Mouse (Mus musculus) ES-Bruce4 (cell line): ENCODE data around the gene Htr2a. TPM values are rescaled to one million over a fixed set of nuclear protein-coding genes. Genes with fewer than 3 reads are reported as not detected.

Experiments used
- H3K27ac ChIP-seq: 2 replicates; pipeline ENCODE4 v1.5.1; 2012; ENCODE audit warnings: low read length, inconsistent platforms; ENCODE audit not compliant: insufficient read depth
- H3K27me3 ChIP-seq: 2 replicates; pipeline ENCODE4 v1.6.1; 2012; ENCODE audit warnings: mild to moderate bottlenecking, low read length, inconsistent platforms; ENCODE audit not compliant: control insufficient read depth, poor library complexity, insufficient read depth, severe bottlenecking
- H3K36me3 ChIP-seq: 2 replicates; pipeline ENCODE4 v1.6.1; 2012; ENCODE audit warnings: inconsistent platforms, mild to moderate bottlenecking, low read length, moderate library complexity; ENCODE audit not compliant: control insufficient read depth, poor library complexity, insufficient read depth, severe bottlenecking
- H3K4me1 ChIP-seq: one replicate; pipeline ENCODE4 v1.8.1; 2011; ENCODE audit warnings: low read length; ENCODE audit not compliant: control insufficient read depth, insufficient read depth
- H3K4me3 ChIP-seq: 2 replicates; pipeline ENCODE4 v1.5.1; 2011; ENCODE audit warnings: low read depth, mild to moderate bottlenecking, low read length
- H3K9ac ChIP-seq: 2 replicates; pipeline ENCODE4 v1.6.1; 2012; ENCODE audit warnings: low read depth, mild to moderate bottlenecking, inconsistent platforms; ENCODE audit not compliant: poor library complexity, severe bottlenecking
- H3K9me3 ChIP-seq: replicated peaks from 2 replicates; pipeline ENCODE4 v1.6.1; 2012; ENCODE audit warnings: mild to moderate bottlenecking, low read length, inconsistent platforms; ENCODE audit not compliant: control insufficient read depth, poor library complexity, insufficient read depth, severe bottlenecking
- CTCF ChIP-seq: IDR thresholded peaks from one replicate; pipeline ENCODE4 v1.8.1; 2011; ENCODE audit warnings: low read depth, low read length
- EP300 ChIP-seq: IDR thresholded peaks from 2 replicates; pipeline ENCODE4 v1.6.1; 2011; ENCODE audit warnings: low read depth, low read length; ENCODE audit not compliant: insufficient read depth
- POLR2A ChIP-seq: IDR thresholded peaks from one replicate; pipeline ENCODE4 v1.8.1; 2011; ENCODE audit warnings: low read length; ENCODE audit not compliant: insufficient read depth
- polyA plus RNA-seq: library from polyadenylated mRNA; stranded (reverse); fragments of >200 nt; gene quantifications from 2 replicates; pipeline ENCODE4 v1.2.4, GENCODE M21; 2011; ENCODE audit warnings: low read depth; ENCODE audit not compliant: missing spikeins, insufficient read depth, insufficient read length

Htr2a gene
- polyA plus RNA-seq, 1 experiment, result 0.10 TPM

- TF ChIP-seq POLR2A, result no peak
- no peak for TF ChIP-seq CTCF
- no peak for TF ChIP-seq EP300
- H3K9me3 ChIP-seq, result no peaks in the 10 kb centered on the region
- no peaks in the 10 kb centered on the region for H3K27me3 ChIP-seq
Measured at GRCm38 (mm10) chr14:74657227-74657626, 16.6 kb downstream of the Htr2a start.

GRCm38 (mm10) chr14:74659411-74659841 lies 18.8 kb downstream of the Htr2a start:
- Histone ChIP-seq H3K9ac (no peak overlapping the region), H3K4me3 (no peak overlapping the region), H3K4me1 (no peaks in the 10 kb centered on the region), H3K36me3 (no peaks in the 10 kb centered on the region), H3K9me3 (no peaks in the 10 kb centered on the region), H3K27me3 (no peaks in the 10 kb centered on the region), H3K27ac (no peak overlapping the region)
- TF ChIP-seq POLR2A (no peak), EP300 (no peak), CTCF (no peak)

More at GRCm38 (mm10) chr14:74657227-74657626, 16.6 kb downstream of the Htr2a start:
- Histone ChIP-seq H3K27ac (no peak overlapping the region), H3K4me1 (no peaks in the 10 kb centered on the region), H3K9ac (no peak overlapping the region), H3K4me3 (no peak overlapping the region), H3K36me3 (no peaks in the 10 kb centered on the region)

GRCm38 (mm10) chr14:74672137-74673019 lies 31.7 kb downstream of the Htr2a start:
- no peaks in the 10 kb centered on the region; the same call in 1 of the 2 replicates for H3K27me3 ChIP-seq
- no peaks in the 10 kb centered on the region for H3K4me1 ChIP-seq
- H3K9me3 ChIP-seq, result no peaks in the 10 kb centered on the region
- no peak overlapping the region for H3K27ac ChIP-seq
- H3K36me3 ChIP-seq, result no peaks in the 10 kb centered on the region
- TF ChIP-seq EP300 (no peak), CTCF (no peak), POLR2A (no peak)
- H3K4me3 ChIP-seq, result no peak overlapping the region
- H3K9ac ChIP-seq, result no peak overlapping the region

GRCm38 (mm10) chr14:74673020-74673350 lies 32.3 kb downstream of the Htr2a start:
- TF ChIP-seq POLR2A (no peak), EP300 (no peak), CTCF (no peak)
- Histone ChIP-seq H3K4me1 (no peaks in the 10 kb centered on the region), H3K9ac (no peak overlapping the region), H3K27ac (no peak overlapping the region), H3K36me3 (no peaks in the 10 kb centered on the region), H3K4me3 (no peak overlapping the region), H3K9me3 (no peaks in the 10 kb centered on the region), H3K27me3 (no peaks in the 10 kb centered on the region; the same call in 1 of the 2 replicates)

- Histone ChIP-seq H3K27ac (no peak overlapping the region), H3K36me3 (no peaks in the 10 kb centered on the region), H3K9ac (no peak overlapping the region), H3K9me3 (no peaks in the 10 kb centered on the region), H3K27me3 (no peaks in the 10 kb centered on the region; the same call in 1 of the 2 replicates), H3K4me3 (no peak overlapping the region), H3K4me1 (no peaks in the 10 kb centered on the region)
- TF ChIP-seq EP300 (no peak), CTCF (no peak), POLR2A (no peak)
Measured at GRCm38 (mm10) chr14:74673584-74673983, 32.9 kb downstream of the Htr2a start.

GRCm38 (mm10) chr14:74679841-74680240 lies 39.2 kb downstream of the Htr2a start:
- no peaks in the 10 kb centered on the region for H3K27me3 ChIP-seq

More at GRCm38 (mm10) chr14:74679841-74680240, 39.2 kb downstream of the Htr2a start:
- no peak overlapping the region for H3K9ac ChIP-seq
- no peaks in the 10 kb centered on the region for H3K4me1 ChIP-seq
- H3K36me3 ChIP-seq, result no peaks in the 10 kb centered on the region
- H3K27ac ChIP-seq, result no peak overlapping the region
- H3K9me3 ChIP-seq, result no peaks in the 10 kb centered on the region
- TF ChIP-seq POLR2A (no peak), CTCF (no peak), EP300 (no peak)
- H3K4me3 ChIP-seq, result no peak overlapping the region
